Mouse (Mus musculus): Measurements from ENCODE around the gene Foxn2.
"Not testable (repeated sequence)": the region's sequence is repeated elsewhere in the genome, so short reads cannot be mapped to it uniquely, and the experiment has no call there.

- not testable (repeated sequence) for TF ChIP-seq CTCF, EP300 (IDR thresholded peaks at IDR 0.05; ENCODE audit: low read depth)
Measured at GRCm38 (mm10) chr17:88436749-88437148, 3.8 kb upstream of the Foxn2 start.

Data from liver, embryonic 14.5 days (tissue).